Mouse (Mus musculus): Measurements from ENCODE around the gene Olfr331.
"Not testable (repeated sequence)": the region's sequence is repeated elsewhere in the genome, so short reads cannot be mapped to it uniquely, and the experiment has no call there.

DNA sequence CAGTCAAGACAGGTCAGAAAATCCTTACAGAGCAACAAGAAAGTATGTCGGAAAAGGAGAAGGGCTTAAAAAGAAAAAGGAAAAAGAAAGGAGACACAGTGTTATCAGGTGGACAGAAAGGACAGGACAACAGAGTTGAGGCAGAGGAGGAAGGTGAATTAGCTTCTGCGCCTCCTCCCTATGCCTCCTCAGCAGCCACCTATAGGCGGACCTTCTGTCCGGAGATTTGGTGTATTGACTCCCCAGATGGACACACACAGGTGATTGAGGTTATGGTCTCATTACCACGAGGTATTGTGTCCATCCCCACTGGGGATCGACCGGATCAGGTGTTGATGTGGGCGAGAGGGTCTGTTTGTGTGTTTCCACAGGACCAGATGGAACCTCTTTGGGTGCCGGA is 17.4 kb upstream of the Olfr331 start:
- not testable (repeated sequence) for TF ChIP-seq POLR2A (IDR thresholded peaks at IDR 0.05; ENCODE audit: borderline replicate concordance, insufficient read depth, low read length); CTCF (IDR thresholded peaks at IDR 0.05; ENCODE audit: borderline replicate concordance, insufficient read depth, low read depth, low read length)

Measured in cerebellum, adult 2 months (tissue).